Mouse (Mus musculus) spleen, adult 2 months (tissue): ENCODE results near the gene Dab2ip.

Experiments
- CTCF ChIP-seq: fragments of 200-500 bp; IDR thresholded peaks from 2 replicates; pipeline ENCODE4 v1.5.1; 2011; ENCODE audit warnings: mild to moderate bottlenecking, inconsistent platforms; ENCODE audit not compliant: insufficient read depth, insufficient read length, insufficient replicate concordance; ENCODE audit errors: extremely low read depth
- POLR2A ChIP-seq: fragments of 200-500 bp; IDR thresholded peaks from 2 replicates; pipeline ENCODE4 v1.6.1; 2011; ENCODE audit warnings: low read depth, low read length, inconsistent platforms

DNA sequence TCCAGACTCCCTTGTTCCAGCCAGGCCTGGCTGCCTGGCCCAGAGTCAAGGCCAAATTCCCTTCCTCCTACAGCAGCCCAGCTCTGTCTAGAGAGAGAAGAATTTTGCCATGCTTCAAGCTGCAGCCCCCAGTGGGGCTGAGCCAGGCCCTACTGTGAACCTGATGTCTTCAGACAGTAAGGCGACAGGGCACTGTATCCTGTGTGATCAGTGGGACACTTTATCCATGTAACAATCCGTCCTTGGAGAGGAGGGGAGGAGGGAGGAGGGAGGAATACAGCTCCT lies 1.4 kb downstream of the Dab2ip start:
- TF ChIP-seq POLR2A (no peak), CTCF (no peak)
